Mouse (Mus musculus): ENCODE measurements around the gene Hagh.

The Hagh gene

GRCm38 (mm10) chr17:24839842-24840241 lies at the start of gene Hagh:
Hagh (plus strand) TSS chr17:24840143.
- no peak for DNase-seq (ENCODE audit: extremely low read depth, insufficient read length, low spot score)

DNA sequence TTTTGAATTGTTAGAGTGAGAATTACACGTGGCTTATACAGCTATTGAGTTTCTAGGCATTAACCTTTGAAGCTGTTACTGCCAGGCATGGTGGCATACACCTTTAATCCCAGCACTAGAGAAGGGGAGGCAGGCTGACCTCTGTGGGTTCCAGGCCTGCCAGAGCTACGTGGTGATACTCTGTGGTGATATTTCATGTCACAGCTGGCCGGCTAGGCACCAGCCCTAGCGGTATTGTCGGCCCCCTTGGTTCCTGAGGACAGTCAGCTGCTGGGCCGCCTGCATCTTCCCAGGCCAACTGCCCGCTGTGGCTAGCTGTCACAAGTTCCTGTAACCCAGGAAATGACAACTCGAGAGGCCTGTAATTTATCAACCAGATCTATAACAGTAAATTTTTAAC lies 47.8 kb upstream of the Hagh start:
- no peak for DNase-seq (ENCODE audit: extremely low read depth, insufficient read length, low spot score)

DNA sequence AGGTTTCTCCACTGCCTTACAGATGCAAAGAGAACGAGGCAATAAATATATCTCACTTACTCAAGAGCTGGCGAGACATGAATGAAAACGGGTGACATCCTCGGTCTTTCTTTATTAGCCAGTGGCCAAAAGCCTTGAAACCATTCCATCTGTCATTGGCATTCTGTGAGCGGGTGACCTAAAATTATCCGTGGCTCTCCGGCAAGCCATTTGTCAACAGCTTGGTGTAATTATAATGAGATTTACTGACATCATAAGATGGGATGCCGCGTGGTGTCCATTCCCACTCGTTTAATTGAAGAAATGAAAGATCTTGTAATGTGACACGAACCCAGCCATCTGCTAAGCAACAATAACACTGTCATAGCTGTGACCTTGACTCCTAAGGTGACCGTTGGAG lies 45.2 kb upstream of the Hagh start:
- DNase-seq (ENCODE audit: extremely low read depth, insufficient read length, low spot score), result no peak

DNA sequence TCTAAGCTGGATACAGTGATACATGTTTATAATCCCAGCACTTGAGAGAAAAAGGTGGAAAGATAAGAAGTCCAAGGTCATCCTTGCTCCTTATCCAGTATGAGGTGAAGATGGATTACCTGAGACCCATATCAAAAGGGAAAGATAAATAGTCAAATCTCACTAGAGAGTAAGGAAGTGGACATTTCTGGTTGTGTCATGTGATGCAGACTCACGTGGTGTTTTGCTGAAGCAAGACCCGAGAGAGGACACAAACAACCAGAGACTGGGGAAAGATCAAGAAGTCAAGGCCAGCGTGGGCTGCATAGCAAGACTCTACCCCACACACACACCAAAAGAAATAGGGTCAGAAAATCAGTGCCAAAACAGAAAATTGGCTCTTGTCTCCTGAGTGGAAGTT lies 43.0 kb upstream of the Hagh start:
- no peak for DNase-seq (ENCODE audit: extremely low read depth, insufficient read length, low spot score)

DNA sequence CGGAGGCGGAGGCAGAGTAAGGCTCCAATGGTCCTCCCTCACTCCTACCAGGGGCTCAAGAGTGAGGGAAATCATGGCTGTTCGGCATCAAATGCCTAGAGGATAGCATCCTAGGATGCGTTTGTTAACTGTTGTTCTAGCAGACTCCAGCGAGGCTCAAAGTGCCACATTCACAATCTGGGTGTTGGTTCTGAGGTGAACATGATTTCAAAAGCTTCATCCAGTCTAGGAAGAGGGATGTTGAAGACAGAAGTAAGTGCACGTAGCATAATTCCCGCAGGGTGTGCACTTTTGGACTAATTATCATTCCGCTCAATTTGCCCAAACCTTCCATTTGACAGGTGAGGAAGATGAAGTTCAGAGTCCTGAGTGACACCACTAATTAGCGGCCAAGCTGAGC lies 41.7 kb upstream of the Hagh start:
- no peak for DNase-seq (ENCODE audit: extremely low read depth, insufficient read length, low spot score)

- DNase-seq (ENCODE audit: extremely low read depth, insufficient read length, low spot score), result no peak
Measured at GRCm38 (mm10) chr17:24799476-24799875, 40.5 kb upstream of the Hagh start.

GRCm38 (mm10) chr17:24800524-24800923 lies 39.4 kb upstream of the Hagh start:
- no peak for DNase-seq (ENCODE audit: extremely low read depth, insufficient read length, low spot score)

DNA sequence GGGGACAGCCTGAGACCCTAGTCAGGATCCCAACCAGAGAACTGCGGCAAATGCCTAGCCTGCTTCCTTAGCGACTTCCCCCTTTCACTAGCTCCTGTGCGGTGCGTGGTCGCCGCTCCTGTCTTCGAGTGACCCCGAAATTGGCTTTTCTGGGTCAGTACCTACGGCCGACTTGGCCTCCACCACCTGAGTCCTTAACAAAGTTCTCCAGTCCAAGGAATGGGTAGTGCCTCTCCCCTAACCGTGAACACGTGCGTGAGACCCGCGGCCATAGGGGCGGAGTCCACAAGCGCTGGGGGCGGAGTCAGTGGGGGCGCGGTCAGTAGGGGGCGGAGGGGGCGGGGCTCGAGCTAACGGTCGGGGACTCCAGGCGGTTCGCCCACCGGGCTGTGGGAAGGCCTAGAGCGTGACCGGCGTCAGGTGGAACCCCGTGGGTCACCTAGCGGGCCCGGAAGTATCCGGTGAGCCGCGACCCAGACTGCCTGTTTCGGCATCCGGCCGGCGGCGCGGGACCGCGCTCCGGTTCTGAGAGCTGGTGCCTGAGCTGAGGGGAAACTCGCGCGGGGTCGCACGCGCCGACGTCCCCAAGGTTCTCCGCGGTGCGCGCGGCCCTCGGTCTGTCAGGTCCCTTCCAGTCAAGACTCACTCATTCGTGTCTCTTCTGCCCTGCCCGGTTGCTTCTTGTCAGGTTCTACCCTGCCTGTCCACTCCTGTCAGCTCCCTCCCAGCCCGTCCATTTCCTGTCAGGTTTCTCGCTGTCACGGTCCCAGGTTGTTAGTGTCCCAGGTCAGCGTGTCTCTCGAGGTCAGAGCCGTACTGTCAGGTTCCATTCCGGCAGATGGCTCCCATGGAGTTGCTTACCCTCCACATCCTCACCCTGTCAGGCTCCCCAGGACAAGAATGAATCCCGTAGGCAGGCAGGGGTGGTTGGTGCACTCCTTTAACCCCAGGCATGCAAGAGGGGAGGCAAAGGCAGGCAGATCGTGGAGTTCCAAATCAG lies 35.7 kb upstream of the Hagh start, which contains the start of gene Meiob:
Gene Meiob, plus strand, starts transcription at position 338 of the 1,000 bp plus-strand sequence.
- peak; percentile 26 for DNase-seq (ENCODE audit: extremely low read depth, insufficient read length, low spot score)

DNA sequence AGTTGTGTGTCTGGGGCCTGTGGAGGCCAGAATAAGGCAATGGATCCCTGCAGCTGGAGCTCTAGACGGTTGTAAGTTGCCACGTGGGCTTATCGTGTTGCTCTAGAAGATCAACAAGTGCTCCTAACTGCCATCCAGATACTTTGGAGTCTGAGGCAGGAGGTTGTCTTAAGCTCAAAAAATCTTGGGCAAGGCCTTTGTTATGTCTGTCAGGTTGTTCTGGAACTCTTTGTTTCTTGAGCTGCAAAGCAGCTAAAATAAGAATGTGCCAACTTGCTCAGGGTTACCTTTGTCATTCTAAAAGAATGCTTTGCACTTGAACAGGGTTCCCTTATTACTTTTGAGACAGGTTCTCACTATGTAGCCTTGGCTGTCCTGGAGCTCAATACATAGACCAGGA lies 28.7 kb upstream of the Hagh start:
- no peak for DNase-seq (ENCODE audit: extremely low read depth, insufficient read length, low spot score)

DNA sequence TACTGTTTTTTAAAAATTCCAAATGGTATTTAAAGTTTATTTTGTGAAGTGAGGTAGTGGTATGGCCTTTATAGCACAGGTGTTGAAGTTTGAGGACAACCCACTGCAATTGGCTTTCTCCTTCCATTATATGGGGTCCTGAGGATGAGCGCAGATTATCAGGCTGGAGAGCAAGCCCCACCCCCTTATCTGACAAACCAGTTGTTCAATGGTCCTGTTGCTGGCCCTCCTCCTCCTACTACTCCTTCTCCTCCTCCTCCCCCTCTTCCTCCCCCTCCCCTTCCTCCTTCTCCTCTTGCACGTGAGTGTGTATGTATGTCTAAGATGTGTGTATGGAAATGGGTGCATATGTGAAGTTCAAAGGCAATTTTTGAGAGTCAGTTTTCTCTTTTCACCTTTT lies 27.7 kb upstream of the Hagh start:
- DNase-seq (ENCODE audit: extremely low read depth, insufficient read length, low spot score), result no peak

- no peak for DNase-seq (ENCODE audit: extremely low read depth, insufficient read length, low spot score)
Measured at GRCm38 (mm10) chr17:24815256-24815655, 24.7 kb upstream of the Hagh start.

GRCm38 (mm10) chr17:24817503-24817902 lies 22.4 kb upstream of the Hagh start:
- DNase-seq (ENCODE audit: extremely low read depth, insufficient read length, low spot score), result no peak

DNA sequence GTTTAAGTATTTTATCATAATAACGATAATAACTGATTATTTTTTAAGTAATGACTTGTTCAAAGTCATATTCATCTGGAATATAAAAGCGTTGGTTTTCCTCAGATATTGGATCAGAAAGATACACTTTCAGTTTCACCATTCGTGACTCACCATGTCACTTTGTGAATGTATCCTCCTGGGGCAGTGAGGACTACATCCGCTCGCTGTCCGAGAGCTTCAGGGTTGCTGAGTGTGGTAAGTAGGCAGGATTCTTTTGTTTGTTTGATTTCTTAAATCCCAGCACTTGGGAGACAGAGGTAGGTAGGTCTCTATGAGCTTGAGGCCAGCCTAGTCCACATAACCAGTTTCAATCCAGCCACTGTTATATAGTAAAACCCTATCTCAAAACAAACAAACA lies 21.8 kb upstream of the Hagh start:
- DNase-seq (ENCODE audit: extremely low read depth, insufficient read length, low spot score), result peak; percentile 23

GRCm38 (mm10) chr17:24819469-24819868 lies 20.5 kb upstream of the Hagh start:
- no peak for DNase-seq (ENCODE audit: extremely low read depth, insufficient read length, low spot score)

- no peak for DNase-seq (ENCODE audit: extremely low read depth, insufficient read length, low spot score)
Measured at GRCm38 (mm10) chr17:24821351-24822280, 18.3 kb upstream of the Hagh start.

DNA sequence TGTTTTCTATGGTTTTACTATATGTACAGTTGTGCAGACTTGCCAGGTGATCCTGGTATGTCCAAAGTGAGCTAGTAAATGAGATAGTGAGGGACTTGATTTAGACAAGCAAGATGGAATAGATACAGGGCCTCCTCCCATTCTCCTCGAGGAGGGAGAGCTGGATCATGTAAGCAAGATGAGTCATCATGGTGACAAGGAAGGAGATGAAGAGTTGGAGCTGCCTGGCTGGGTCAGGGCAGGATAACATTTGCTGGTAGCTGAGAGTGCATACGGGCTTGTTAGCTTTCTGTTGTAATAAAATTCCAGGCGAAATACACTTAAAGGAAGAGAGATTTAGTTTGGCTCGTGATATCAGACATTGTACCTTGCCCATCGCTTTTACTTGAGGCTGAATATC lies 398 bp downstream of the Hagh start:
- DNase-seq (ENCODE audit: extremely low read depth, insufficient read length, low spot score), result no peak

- no peak for DNase-seq (ENCODE audit: extremely low read depth, insufficient read length, low spot score)
Measured at GRCm38 (mm10) chr17:24841133-24841532, 1.2 kb downstream of the Hagh start.

DNA sequence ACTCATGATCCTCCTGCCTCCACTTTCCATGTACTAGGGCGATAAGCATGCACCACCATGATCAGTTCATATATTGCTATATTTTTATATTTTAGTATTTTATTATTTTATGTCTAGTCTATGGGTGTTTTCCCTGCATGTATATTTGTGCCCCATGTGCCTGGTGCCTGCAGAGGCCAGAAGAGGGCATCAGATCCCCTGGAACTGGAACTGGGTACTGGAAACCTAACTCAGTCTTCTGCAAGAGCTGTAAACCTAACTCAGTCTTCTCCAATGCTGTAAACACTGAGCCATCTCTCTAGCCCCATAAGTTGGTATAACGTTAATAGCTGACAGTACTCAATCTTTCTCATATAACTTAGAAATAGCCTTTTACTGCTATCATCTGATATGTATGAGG lies 2.7 kb downstream of the Hagh start:
- no peak for DNase-seq (ENCODE audit: extremely low read depth, insufficient read length, low spot score)

DNA sequence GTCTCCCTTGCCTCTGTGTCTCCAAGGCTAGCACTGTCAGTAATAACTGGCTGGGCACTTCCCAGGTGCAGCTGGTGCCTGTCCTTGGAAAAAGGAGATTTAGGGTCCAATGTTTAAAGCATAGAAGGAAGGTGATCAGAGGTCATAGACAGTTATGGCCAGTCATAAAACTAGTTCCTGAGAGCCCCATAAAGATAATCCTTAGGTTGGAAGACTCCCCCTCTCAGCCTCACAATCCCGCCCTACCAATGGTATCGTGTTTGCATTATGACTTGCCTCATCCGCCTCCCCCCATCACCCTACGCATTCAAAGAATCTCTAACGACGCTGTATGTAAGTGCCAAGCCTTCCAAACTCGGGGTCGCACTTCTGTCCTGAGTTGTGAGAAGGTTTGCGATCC lies 4.6 kb downstream of the Hagh start:
- DNase-seq (ENCODE audit: extremely low read depth, insufficient read length, low spot score), result no peak

- no peak for DNase-seq (ENCODE audit: extremely low read depth, insufficient read length, low spot score)
Measured at GRCm38 (mm10) chr17:24847386-24847785, 7.4 kb downstream of the Hagh start.

DNA sequence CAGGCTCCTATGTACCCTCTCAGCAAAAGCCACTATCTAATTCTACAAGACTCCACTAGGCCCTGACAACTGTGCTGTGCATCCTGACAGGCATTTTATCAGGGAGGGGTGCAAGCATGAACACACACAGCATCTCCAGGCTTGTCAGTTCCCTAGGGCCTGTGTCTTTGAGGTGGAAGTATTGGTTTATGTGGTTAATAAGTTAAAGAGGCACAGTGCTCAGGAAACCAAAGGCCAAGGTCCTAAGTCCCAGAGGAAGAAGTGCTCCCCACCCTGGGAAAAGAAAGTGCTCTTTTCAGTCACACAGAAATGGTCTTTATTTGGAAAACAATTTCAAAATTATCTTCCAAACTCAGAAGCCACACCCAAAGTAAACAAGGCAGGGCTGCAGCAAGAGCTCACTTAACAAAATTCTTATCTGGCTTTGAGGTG lies 8.7 kb downstream of the Hagh start:
- DNase-seq (ENCODE audit: extremely low read depth, insufficient read length, low spot score), result no peak

All from 3134 (cell line).